In the genomic region with DNA sequence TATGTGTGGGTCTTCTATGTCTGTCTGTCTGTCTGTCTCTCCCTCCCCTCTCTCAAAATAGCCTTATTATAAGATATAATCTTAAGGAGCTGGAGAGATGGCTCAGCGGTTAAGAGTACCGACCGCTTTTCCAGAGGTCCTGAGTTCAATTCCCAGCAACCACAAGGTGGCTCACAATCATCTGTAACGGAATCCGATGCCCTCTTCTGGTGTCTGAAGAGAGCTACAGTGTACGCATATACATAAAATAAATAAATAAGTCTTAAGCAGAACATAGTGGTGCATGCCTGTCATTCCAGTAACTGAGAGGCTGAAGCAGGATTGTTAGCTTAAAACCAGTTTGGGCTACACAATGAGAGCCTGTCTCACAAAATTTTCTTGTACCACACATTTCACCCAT, we compare ENCODE assay signal across 15 mouse cellular contexts. TPM values are rescaled to one million over a fixed set of nuclear protein-coding genes. Genes with fewer than 3 reads are reported as not detected.
"Had no signal": no experiment of that assay in that cellular context is flagged by ENCODE, and none has a peak within 500 bp of the region (broad histone marks: within the 10 kb centered on the region; RNA-seq: fewer than 3 reads in every experiment).

No protein-coding gene starts in this region.

- H3K4me3 ChIP-seq: limb, embryonic 13.5 days; megakaryocyte, embryonic 14.5 days had no signal

- DNase-seq: kidney, adult 2 months; kidney, postnatal 36 days; left cerebral cortex, postnatal 4 days; lung, adult 18-20 months; lung, postnatal 4 days; right cerebral cortex, adult 18-20 months; right cerebral cortex, postnatal 25 days; thymus, adult 18-20 months; thymus, postnatal 14 days had no signal

- ATAC-seq: midbrain, embryonic 16.5 days had no signal

- H3K9me3 ChIP-seq: limb, embryonic 13.5 days had no signal

- H3K4me2 ChIP-seq: limb, embryonic 13.5 days; midbrain, embryonic 11.5 days had no signal

- H3K36me3 ChIP-seq: limb, embryonic 13.5 days had no signal

- H3K9ac ChIP-seq: limb, embryonic 13.5 days; liver, embryonic 14.5 days had no signal

- H3K27ac ChIP-seq: limb, embryonic 13.5 days; liver, embryonic 14.5 days had no signal

- H3K4me1 ChIP-seq: limb, embryonic 13.5 days had no signal

- H3K27me3 ChIP-seq: limb, embryonic 13.5 days had no signal

RNA-seq across cellular contexts. Expression of gene Mlkl, which starts 12.6 kb away (rescaled TPM):
- polyA plus RNA-seq: neural tube, embryonic 14.5 days had no signal

RNA-seq across cellular contexts. Expression of gene Fa2h, which starts 43.0 kb away (rescaled TPM):
- polyA plus RNA-seq: limb, embryonic 13.5 days; midbrain, embryonic 11.5 days had no signal
